Mouse (Mus musculus) splenic B cell, adult 2 months (primary cell): Measurements from ENCODE around the gene Kirrel3.

Experiments used
- DNase-seq: peaks from one replicate; pipeline ENCODE4 v3.0.0-alpha.2; 2011; ENCODE audit warnings: low read depth, low spot score
- H3K27me3 ChIP-seq: 2 replicates; pipeline ENCODE4 v1.6.1; 2012; ENCODE audit warnings: mild to moderate bottlenecking, low read length, moderate library complexity, mixed read lengths; ENCODE audit not compliant: control insufficient read depth, poor library complexity, insufficient read depth, severe bottlenecking
- H3K36me3 ChIP-seq: 2 replicates; pipeline ENCODE4 v1.6.1; 2012; ENCODE audit warnings: mild to moderate bottlenecking, low read length, moderate library complexity, mixed read lengths; ENCODE audit not compliant: control insufficient read depth, poor library complexity, insufficient read depth, severe bottlenecking

Gene Kirrel3

GRCm38 (mm10) chr9:35045031-35045531 is 559.4 kb downstream of the Kirrel3 start:
- Histone ChIP-seq H3K36me3 (no peaks in the 10 kb centered on the region), H3K27me3 (no peaks in the 10 kb centered on the region)
- DNase-seq = no peak

- H3K27me3 ChIP-seq = no peaks in the 10 kb centered on the region
- no peak for DNase-seq
- no peaks in the 10 kb centered on the region for H3K36me3 ChIP-seq
Measured at GRCm38 (mm10) chr9:35045756-35046155, 560.1 kb downstream of the Kirrel3 start.

- Histone ChIP-seq H3K27me3 (no peaks in the 10 kb centered on the region), H3K36me3 (no peaks in the 10 kb centered on the region)
- DNase-seq = no peak
Measured at GRCm38 (mm10) chr9:35048449-35048848, 562.8 kb downstream of the Kirrel3 start.

- Histone ChIP-seq H3K36me3 (no peaks in the 10 kb centered on the region), H3K27me3 (no peaks in the 10 kb centered on the region)
- DNase-seq = peak; percentile 53
Measured at GRCm38 (mm10) chr9:35049891-35050527, 564.3 kb downstream of the Kirrel3 start.

GRCm38 (mm10) chr9:35050701-35051454 is 565.2 kb downstream of the Kirrel3 start:
- Histone ChIP-seq H3K36me3 (no peaks in the 10 kb centered on the region), H3K27me3 (no peaks in the 10 kb centered on the region)
- DNase-seq = no peak

GRCm38 (mm10) chr9:35051666-35052065 is 566.0 kb downstream of the Kirrel3 start:
- DNase-seq = no peak
- H3K36me3 ChIP-seq = no peaks in the 10 kb centered on the region
- no peaks in the 10 kb centered on the region for H3K27me3 ChIP-seq

- no peaks in the 10 kb centered on the region for H3K27me3 ChIP-seq
- DNase-seq = no peak
Measured at GRCm38 (mm10) chr9:35052671-35053070, 567.0 kb downstream of the Kirrel3 start.

GRCm38 (mm10) chr9:35053081-35053480 is 567.4 kb downstream of the Kirrel3 start:
- Histone ChIP-seq H3K36me3 (no peaks in the 10 kb centered on the region), H3K27me3 (no peaks in the 10 kb centered on the region)
- DNase-seq = no peak

More at GRCm38 (mm10) chr9:35052671-35053070, 567.0 kb downstream of the Kirrel3 start:
- no peaks in the 10 kb centered on the region for H3K36me3 ChIP-seq

GRCm38 (mm10) chr9:35053669-35054068 is 568.0 kb downstream of the Kirrel3 start:
- H3K36me3 ChIP-seq = no peaks in the 10 kb centered on the region
- no peaks in the 10 kb centered on the region for H3K27me3 ChIP-seq
- no peak for DNase-seq

- peak; percentile 17 for DNase-seq
Measured at GRCm38 (mm10) chr9:35055528-35056330, 570.0 kb downstream of the Kirrel3 start.

GRCm38 (mm10) chr9:35056611-35057010 is 570.9 kb downstream of the Kirrel3 start:
- no peaks in the 10 kb centered on the region for H3K36me3 ChIP-seq

More at GRCm38 (mm10) chr9:35055528-35056330, 570.0 kb downstream of the Kirrel3 start:
- H3K36me3 ChIP-seq = no peaks in the 10 kb centered on the region
- H3K27me3 ChIP-seq = no peaks in the 10 kb centered on the region

GRCm38 (mm10) chr9:35057631-35058030 is 571.9 kb downstream of the Kirrel3 start:
- Histone ChIP-seq H3K36me3 (no peaks in the 10 kb centered on the region), H3K27me3 (no peaks in the 10 kb centered on the region)

More at GRCm38 (mm10) chr9:35056611-35057010, 570.9 kb downstream of the Kirrel3 start:
- peak; percentile 24 for DNase-seq
- no peaks in the 10 kb centered on the region for H3K27me3 ChIP-seq

GRCm38 (mm10) chr9:35058186-35058585 is 572.5 kb downstream of the Kirrel3 start:
- Histone ChIP-seq H3K27me3 (no peaks in the 10 kb centered on the region), H3K36me3 (no peaks in the 10 kb centered on the region)
- no peak for DNase-seq

More at GRCm38 (mm10) chr9:35057631-35058030, 571.9 kb downstream of the Kirrel3 start:
- DNase-seq = no peak

- DNase-seq = no peak
- no peaks in the 10 kb centered on the region for H3K27me3 ChIP-seq
- H3K36me3 ChIP-seq = no peaks in the 10 kb centered on the region
Measured at GRCm38 (mm10) chr9:35058596-35059354, 573.1 kb downstream of the Kirrel3 start.
